Mouse (Mus musculus) T-helper 17 cell (primary cell): ENCODE measurements around the gene Pip5k1b.

Source experiments
- in situ Hi-C, 2 experiments: fragments of 300-600 bp; cut with MboI, MseI; formaldehyde crosslinking; loops; 1 replicate in 1 of 2; 2 replicates in 1 of 2; pipeline ENCODE4 v1.15.1; 2025; ENCODE audit warnings: high pct_unique_total_duplicates in 2 of 2

Pip5k1b gene

DNA sequence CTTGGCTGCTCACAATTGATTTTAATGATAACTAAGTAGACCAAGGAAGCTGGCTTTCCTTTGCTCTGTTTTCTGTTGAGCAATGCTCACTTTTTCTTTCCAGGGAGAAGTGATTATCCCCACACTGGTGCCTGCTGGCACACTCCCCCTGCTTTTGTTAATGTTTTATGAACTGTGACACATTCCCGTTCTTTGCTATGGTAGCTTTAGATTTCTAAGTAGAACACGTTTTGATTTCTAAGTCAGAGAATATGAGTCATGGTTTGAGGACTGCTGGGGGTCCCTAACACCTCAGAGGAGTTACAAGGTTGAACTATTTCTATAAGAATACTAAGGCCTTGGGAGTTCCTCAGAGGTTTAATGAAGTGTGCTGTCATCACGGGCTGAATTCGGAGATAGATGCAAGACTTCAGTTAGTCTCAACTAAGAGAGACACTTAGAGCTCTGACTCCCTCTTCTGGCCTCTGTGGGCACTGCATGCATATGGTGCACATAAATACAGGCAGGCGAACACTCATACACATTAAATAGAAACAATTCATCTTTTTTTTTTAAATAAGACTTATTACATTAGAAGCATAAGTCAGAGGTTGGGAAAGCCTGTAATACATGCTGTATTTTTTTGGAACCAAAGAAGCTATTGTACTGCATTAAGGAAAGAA lies 203.2 kb downstream of the Pip5k1b start:
- in situ Hi-C loops = no loop called here

DNA sequence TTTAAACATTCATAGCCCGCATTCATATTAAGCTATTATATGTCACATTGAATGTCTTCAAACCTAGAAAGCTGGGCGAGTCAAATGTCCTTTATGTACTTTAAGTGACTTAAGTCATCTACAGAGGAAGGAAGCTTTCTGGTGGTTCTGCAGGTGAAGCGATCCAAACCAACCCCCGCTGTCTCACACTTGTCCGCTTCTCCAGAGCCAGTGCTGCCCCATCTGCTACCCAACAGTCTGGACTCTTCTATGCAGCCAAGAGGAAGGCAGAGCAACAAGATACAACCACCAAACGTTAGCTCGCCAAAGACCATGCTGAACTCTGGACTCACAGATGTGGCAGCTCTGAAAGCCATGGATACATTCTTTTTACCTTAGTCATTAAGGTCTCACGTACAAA lies 211.2 kb downstream of the Pip5k1b start:
- in situ Hi-C loops = no loop called here

DNA sequence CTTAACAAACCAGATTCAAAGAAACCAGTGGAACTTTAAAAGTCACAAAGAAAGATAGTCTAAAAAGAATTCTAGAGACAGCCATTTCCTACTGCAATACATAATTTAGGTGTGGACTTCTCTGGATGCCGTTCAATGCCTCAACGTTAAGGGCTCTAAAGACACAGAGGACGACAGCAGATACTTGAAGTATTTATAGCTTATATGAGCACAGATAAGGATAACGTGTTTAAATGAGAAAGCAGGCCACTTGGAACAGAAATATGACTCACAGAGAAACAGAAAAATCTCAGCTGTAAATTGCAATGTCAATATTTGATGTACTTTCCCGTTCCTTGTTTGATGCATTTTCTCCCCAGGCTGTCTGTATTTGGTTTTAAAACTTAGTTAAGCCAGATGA lies 212.9 kb downstream of the Pip5k1b start:
- in situ Hi-C loops = no loop called here

DNA sequence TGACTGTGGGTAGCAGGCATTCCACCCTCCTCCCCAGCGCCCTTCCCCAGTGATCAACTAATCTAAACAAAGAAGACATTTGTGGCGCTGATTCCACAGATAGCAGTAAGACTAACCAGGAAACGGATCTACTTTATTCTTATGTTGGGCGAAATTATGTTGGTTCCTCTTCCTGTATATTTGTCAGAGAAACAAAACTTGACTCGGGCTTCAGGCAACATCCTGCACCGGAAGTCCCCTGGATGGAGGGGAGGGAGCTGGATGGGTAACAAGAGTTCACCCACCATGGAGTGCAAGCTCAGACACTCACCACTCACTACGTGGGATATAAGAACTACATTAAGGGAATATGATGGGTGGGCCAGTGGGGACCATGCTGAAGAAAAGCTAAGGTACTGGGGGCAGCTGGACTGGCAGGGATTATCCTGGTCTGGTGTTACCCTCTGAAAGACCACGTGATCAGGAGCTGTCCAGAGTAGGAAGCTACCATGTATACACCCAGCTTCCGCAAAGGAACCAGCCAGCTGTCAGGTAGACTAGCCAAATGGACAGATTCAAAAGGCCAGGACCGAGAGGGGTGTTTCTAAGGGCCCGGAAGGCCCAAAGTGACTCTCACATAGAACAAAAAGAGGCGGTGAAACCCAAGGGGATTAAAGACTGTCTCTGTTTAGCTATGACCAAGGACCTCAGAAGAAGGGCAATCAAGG lies 219.1 kb downstream of the Pip5k1b start:
- in situ Hi-C loops = no loop called here

DNA sequence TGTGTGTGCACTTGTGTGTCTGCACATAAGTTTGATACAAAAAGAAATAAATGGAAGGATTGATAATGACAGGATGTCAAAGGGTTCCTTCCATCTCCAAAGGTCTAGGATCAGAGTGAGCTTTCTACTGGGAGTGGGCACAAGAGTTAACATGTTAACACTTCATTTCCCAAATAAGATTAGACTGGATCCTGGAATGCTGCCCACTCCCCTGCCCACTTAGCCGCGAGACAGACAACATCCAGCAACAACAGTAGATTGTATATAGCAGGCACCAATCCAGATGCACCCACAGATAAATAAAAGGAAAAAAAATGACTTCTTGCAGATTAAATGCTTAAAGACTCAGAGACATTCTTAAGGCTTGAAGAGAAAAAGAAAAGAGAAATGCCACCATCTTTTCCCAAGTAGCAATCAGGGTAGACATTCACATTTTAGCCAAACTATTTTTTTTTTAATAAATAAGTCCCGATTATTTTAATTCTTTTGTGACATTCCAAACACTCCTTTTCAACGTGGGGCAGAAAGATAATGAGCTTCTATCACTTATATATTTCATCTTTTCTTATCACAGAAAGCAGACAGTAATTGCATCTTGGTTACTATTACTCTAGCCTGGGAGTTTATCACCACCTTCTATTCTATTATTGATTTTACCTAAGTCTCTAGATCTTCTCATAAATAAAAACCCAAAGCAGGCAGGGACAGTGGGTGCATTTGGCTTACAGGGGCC lies 219.9 kb downstream of the Pip5k1b start:
- in situ Hi-C loops = no loop called here

DNA sequence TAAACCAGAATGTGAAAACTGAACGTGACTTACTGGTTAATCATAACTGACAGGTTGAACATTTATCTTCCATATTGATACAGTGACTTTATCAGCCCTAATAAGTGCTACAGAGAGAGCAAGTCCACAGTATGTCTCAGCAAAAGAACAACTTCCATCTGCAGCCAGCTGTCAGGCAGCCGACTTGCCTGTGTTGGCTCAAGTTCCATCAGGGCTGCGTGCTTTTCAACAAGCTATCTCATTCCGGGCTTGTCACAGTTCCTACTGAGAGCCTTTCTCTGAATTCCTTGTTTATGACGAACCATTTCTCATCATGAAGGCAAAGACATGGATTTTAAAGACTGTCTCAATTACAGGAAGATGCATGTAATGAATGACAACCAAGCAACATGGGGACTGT lies 222.7 kb downstream of the Pip5k1b start:
- in situ Hi-C loops = no loop called here

DNA sequence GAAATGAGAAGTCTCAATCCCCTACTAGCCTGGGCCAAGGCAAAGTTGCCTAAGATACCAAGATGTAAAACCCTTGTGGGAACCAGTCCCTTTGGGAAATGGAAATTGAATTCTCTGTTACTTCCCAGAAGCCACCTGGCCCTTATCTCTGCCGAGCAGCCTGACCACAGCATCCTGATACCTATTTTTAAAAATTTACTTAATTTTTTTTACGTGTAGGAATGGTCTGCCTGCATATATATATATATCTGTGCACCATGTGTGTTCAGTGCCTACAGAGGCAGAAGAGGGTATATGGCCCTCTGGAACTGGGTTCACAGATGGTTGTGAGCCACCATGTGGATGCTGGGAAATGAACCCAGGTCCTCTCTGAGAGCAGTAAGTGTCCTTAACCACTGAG lies 224.4 kb downstream of the Pip5k1b start:
- in situ Hi-C loops = no loop called here

DNA sequence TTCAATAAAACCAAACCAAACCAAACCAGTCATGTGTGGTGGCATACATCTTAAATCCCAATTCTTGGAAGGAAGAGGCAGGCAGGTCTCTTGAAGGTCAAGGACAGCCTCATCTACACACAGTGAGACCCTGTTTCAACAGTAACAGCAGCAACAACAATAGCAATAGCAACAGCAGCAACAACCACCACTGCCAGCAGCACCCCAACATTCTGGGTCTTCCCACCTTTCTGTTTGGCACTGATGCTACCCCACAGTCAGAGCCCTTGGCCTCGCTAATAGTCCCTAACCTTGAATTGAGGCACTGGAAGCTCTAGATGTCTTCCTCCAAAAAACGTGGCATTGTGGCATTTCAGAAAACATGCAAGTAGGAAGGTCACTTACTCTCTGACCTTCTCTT lies 225.3 kb downstream of the Pip5k1b start:
- in situ Hi-C loops = no loop called here

DNA sequence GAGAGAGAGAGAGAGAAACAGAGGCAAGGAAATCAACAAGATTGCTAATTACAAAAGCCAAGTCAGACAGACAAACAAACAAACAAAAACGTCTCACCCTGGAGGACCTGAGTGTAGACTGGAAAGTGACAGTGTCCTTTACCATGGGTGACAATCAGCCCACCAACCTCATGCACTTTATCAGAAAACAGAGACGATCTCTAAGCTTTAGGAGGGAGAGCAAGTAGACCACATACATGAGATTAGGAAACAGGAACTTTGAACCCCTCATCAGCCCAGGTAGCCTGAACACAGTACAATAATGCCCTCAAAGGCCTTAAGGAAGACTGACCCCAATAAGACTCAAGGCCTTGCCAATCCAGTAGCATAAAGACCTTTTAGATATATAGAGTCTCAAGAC lies 227.8 kb downstream of the Pip5k1b start:
- in situ Hi-C loops = no loop called here

DNA sequence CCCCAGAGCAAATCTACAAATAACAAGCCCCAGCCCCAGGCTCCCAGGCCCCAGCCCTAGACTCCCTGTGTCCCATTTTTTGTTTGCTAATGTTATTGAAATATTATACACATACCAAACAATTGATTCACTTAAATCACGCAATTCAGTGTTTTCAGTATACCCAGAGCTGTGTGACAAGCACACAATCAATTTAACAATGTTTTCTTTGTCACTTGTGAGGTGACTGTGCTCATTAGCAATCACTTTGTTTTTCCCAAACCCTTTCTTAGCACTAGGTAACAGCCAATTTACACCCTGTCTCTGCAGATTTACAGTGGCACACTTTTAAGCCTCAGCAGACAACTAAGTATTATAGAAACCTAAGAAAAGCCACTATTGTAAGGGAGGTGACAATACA lies 228.7 kb downstream of the Pip5k1b start:
- in situ Hi-C loops = no loop called here

DNA sequence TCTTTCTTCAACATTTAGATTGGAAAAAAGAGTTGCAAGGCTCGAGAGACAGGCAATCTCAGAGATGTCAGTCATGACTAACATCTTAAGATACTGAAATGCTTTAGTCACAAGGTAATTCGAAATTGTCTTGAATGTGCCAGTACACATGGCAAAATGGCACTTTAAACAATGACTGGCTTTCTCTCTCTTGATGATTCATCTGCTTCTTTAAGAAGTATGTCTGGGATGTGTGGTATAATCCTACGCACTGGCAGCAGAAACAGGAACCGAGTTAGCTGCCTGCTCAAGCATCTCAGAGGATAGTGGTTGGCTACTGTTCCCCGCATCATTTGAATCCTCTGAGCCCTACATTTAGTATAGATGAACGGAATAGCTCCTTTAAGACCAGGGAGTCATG lies 230.0 kb downstream of the Pip5k1b start:
- in situ Hi-C loops = no loop called here

DNA sequence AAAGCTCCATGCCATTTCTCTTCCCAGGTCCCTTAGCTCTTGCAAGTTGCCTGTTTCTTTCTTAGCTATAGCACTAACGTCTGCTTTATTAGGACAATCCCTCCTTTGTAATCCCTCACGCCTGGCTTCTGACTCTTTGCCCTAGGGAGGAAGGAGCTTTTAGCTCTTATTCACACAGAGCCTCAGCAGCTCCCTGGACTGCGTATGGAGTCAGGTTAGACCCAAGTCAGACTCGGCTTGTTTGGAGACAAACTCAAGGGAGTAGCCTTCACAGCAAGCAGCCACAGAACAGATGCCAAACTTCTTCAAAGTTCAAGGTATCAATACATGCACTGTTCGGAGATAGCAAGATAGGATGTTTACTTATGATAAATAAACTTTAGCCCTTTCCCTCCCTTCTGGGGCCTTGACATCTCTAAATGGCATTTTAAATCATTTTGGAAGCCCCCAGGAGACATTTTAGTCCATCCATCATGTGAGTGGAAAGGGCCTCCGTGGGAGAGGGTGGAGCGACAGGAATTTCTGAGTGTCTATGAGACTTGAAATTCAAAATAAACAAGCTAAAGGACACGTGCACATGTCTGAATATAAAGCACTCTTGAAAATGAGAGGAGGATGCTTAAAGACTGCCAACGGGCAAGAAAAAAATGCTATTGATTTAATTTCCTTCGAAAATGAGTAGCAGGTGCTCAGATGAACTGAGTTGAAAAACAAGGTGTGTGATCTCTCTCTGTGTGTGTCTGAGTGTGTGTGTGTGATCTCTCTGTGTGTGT lies 231.6 kb downstream of the Pip5k1b start:
- in situ Hi-C loops = no loop called here

DNA sequence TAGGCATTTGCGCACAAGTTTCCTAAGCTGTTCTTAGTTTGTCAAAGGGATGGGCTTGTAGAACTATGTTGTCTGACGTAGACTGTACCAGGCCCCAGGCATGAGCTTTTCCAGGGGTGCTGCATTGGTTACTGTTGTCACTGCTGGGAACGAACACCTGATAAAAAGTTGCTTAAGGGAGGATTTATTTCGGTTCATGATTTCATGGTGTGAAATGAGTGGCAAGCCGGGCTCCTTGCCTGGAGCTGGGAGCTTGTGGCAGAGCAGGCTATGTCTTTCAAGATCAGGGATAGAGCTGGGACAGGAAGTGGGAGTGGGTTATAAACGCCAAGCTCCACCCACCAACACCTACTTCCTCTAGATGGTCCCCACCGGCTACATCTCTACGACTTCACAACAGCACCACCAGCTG lies 233.8 kb downstream of the Pip5k1b start:
- in situ Hi-C loops = no loop called here

DNA sequence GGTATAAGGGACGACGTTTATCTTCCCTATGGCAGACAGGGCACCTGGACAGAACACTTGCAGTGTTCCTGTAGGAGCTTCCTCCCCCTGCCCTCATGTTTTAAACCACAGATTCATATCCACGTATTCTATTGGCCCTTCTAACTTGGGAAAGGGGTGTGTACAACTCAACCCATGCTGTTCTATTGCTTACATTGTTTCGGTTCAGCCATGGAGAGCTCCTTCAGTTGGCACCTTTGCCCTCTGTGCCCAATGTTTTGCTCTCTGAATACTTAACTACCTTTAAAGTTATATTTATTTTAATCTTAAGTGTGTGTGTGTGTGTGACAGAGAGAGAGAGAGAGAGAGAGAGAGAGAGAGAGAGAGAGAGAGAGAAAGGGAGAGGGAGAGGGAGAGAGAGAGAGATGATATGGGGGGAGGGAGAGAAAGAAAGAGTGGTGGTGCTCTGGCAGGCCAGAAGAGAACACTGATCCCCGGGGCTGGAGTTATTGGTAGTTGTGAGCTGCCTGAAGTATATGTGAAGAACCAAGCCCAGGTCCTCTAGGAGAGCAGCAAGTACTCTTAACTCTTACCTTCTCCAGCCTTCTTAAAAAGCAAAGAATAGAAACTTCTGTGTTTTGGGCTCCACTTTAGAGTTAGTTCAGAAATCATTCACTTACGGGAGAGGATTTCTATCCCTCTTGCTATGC lies 234.3 kb downstream of the Pip5k1b start:
- in situ Hi-C loops = no loop called here

DNA sequence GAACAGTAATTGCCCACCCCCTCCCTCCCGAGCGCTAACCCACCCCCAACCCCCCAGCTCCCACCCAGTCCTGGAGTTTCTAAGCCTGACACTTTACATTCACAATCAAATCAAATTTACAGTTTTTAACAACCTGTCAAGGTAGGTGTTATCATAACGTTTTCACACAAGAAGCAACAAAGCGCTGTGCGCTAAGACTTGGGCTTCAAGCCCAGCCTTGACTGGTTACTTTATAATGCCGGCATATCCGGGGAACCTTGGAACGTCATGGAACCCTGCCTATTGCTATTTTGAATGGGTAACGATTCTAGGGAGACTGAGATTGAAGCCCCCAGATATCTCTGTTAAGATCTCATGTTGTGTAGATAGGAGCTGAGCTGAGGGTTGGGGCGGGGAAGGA lies 237.5 kb downstream of the Pip5k1b start:
- in situ Hi-C loops = loop anchor here in 1 of 2 experiments (10.0 kb wide), 1 partner anchor 537 kb away; no protein-coding TSS in a partner anchor

DNA sequence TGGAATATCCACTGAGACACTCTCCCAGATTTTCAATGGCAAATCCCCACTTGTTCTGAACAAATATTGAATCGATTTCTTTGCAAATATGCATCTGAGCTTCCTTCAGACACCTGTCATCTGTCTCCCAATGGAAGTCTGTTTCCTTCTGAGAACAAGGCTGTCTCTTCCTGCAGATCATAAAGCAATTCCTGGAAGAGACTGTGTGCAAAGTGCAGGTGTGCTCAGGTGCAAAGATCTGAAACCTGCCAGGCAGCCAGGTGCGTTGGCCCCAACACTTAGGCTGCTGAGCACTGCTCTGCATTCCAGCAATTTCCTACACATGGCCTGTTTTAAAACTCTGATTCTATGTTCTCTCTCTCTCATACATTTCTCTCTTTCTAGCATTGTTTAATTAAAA lies 237.9 kb downstream of the Pip5k1b start:
- in situ Hi-C loops = loop anchor here in 1 of 2 experiments (10.0 kb wide), 1 partner anchor 537 kb away; no protein-coding TSS in a partner anchor

DNA sequence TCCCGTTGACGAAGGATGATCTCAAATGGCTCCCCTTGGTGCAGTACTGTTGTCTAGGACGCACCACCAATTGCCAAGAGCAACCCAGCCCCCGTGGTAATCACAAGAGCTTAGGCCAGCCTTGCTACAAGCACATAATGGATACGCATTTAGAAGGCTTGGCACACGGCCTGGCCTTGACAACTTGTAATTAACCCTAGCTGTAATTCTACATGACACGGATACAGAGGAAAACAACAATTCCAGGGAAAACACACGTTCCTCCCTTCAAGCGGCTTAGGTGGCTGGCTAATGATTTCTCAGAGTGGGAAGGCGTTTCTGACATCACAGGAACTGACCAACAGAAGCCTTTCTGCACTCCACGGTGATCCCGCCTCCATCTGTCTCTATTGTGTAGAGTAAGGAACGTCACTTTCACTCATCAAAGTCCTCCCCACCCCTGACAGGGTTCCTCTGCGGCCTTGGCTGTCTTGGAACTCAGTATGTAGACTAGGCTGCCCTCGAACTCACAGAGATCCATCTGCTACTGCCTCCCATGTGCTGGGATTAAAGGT lies 238.6 kb downstream of the Pip5k1b start:
- in situ Hi-C loops = loop anchor here in 1 of 2 experiments (10.0 kb wide), 1 partner anchor 538 kb away; no protein-coding TSS in a partner anchor

DNA sequence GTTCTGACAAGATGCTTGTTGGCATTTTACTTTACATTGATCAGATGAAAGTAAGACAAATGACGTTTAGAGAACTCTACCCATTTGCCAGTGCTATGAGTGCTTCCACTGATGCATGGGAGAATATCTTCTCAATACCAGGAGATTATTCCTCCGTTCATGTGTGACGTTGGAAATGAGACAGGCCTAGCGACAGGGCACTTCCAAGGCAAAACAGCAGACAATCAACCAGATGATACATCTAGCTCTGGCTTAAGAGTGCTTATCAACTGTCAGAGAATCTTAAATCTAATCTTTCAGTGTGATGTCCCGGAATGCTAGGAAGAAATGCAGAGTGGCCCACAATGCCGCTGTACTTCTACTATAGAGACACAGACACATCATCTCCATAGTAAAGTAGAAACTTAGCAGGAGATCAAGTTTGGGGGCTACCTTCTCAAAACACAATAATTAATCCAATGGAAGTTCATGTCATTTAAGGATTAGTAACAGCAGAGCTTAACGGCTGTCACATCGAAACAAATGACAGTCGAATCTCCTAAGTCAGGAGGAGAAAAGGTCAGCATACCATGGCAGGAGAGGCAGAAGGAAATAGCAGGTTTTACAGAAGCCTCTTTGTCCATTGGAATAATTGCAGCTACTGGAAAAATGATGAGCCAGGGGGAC lies 239.5 kb downstream of the Pip5k1b start:
- in situ Hi-C loops = loop anchor here in 1 of 2 experiments (10.0 kb wide), 1 partner anchor 539 kb away; no protein-coding TSS in a partner anchor

DNA sequence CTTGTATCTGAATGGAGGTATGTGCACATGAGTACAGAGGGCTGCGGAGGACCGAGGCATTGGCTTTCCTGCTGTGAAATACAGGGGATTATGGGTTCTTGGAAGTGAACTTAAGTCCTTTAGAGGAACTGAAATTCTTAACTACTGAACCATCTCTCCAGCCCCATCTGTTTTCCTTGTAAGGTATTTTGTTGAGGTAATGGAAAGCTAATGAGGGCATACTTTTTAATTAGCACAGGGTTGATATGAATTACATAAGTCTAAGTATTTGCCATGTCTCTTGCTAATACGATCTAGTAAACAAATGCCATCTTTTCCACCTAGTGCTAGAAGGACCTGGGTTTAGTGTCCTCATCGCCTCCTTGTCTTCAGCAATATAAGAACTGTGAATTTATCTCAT lies 240.4 kb downstream of the Pip5k1b start:
- in situ Hi-C loops = loop anchor here in 1 of 2 experiments (10.0 kb wide), 1 partner anchor 540 kb away; no protein-coding TSS in a partner anchor

DNA sequence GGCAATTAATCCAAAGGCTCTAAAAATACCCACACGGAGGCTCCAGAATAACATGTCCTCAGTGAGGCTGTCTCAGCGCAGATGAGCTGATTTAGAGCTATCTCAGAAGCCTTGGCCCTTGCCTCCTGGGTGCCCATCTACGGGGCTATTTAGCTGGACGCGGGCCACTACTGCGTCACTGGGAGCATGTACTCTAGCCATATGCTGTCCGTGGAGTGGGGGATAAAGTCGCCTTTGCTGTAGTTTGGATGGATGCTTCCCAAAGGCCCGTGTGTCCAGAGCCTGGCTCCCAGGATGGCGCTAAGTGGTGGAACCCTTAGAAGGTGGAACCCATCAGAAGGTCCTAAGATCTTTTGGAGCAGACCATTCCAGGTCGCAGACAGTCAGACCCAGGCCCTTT lies 241.0 kb downstream of the Pip5k1b start:
- in situ Hi-C loops = loop anchor here in 1 of 2 experiments (10.0 kb wide), 1 partner anchor 540 kb away; no protein-coding TSS in a partner anchor
